Comparison of ENCODE assay signal across 13 mouse cellular contexts in genomic region chr3:27561921-27562320, GRCm38 (mm10).
A peak's percentile ranks its signal among the peaks of the same experiment; 100 is the strongest.
DNase-seq lines count a peak whose midpoint lies in the region; ATAC-seq lines count a peak whose summit lies in the region.
"Had no signal": no experiment of that assay in that cellular context is flagged by ENCODE, and none has a peak within 500 bp of the region (broad histone marks: within the 10 kb centered on the region; RNA-seq: fewer than 3 reads in every experiment).

No protein-coding gene starts in this region.

- peak; percentile 37 for DNase-seq in adrenal gland, postnatal 10 days
- no peak for DNase-seq in adrenal gland, adult 8-10 months
- DNase-seq in frontal cortex, postnatal 36 days (ENCODE audit: low spot score in 2 of 2): peak; percentile 20 to 34
- DNase-seq in frontal cortex, postnatal 14 days (ENCODE audit: low spot score in 2 of 2): no peak
- DNase-seq in right cerebral cortex, adult 18-20 months: peak; percentile 41
- no peak for DNase-seq in right cerebral cortex, postnatal 4 days
- no peak for DNase-seq in lung, postnatal 10 days
- DNase-seq: heart, adult 18-20 months; lung, adult 18-20 months; lung, postnatal 4 days; thymus, postnatal 14 days had no signal

- ATAC-seq in erythroid progenitor cell, adult 5-6 weeks (replicated peaks; ENCODE audit: low FRiP score, poor library complexity, severe bottlenecking): no peak
- ATAC-seq: intestine, embryonic 15.5 days had no signal

Comparison
In these comparisons a context has a peak if more than half of its experiments do, and no peak if none do; other contexts are left out.
1. DNase-seq: peak in adrenal gland, postnatal 10 days (single experiment), frontal cortex, postnatal 36 days (2 of 2) and right cerebral cortex, adult 18-20 months (single experiment); none in adrenal gland, adult 8-10 months (single experiment), frontal cortex, postnatal 14 days (0 of 2), right cerebral cortex, postnatal 4 days (single experiment) and lung, postnatal 10 days (single experiment).